Mouse (Mus musculus) MEL (cell line): Measurements from ENCODE around the gene Gm17545.

ENCODE experiments used
- CTCF ChIP-seq, 3 experiments: IDR thresholded peaks in 2 of 3; conservative IDR thresholded peaks in 1 of 3; 2 replicates each; pipeline ENCODE4 v1.5.1; 2011 to 2012; ENCODE audit warnings: low read length in 3 of 3, low read depth in 2 of 3, mild to moderate bottlenecking in 2 of 3, improper control_type of control experiment in 1 of 3, inconsistent platforms in 1 of 3, mixed read lengths in 1 of 3, moderate library complexity in 1 of 3; ENCODE audit not compliant: control insufficient read depth in 1 of 3, insufficient read depth in 1 of 3, poor library complexity in 1 of 3, severe bottlenecking in 1 of 3
- EP300 ChIP-seq, 2 experiments: IDR thresholded peaks; 2 replicates each; pipeline ENCODE4 v1.6.1; 2011; ENCODE audit warnings: improper control_type of control experiment in 2 of 2, low read length in 2 of 2, low read depth in 1 of 2, mild to moderate bottlenecking in 1 of 2
- ETS1 ChIP-seq: IDR thresholded peaks from 2 replicates; pipeline ENCODE4 v1.6.1; 2012; ENCODE audit warnings: low read depth, mild to moderate bottlenecking, inconsistent platforms, low read length, improper control_type of control experiment, moderate library complexity
- GABPA ChIP-seq: IDR thresholded peaks from 2 replicates; pipeline ENCODE4 v1.6.1; 2012; ENCODE audit warnings: low read depth, mild to moderate bottlenecking, inconsistent platforms, low read length, improper control_type of control experiment, moderate library complexity
- GATA1 ChIP-seq: IDR thresholded peaks from 2 replicates; pipeline ENCODE4 v1.6.1; 2011; ENCODE audit warnings: low read depth, low read length, improper control_type of control experiment
- MAFK ChIP-seq: IDR thresholded peaks from 2 replicates; pipeline ENCODE4 v1.6.1; 2011; ENCODE audit warnings: low read depth, mild to moderate bottlenecking, low read length, improper control_type of control experiment, borderline replicate concordance
- MEF2A ChIP-seq: IDR thresholded peaks from 2 replicates; pipeline ENCODE4 v1.6.1; 2014; ENCODE audit warnings: low read depth, mild to moderate bottlenecking, inconsistent platforms, low read length, improper control_type of control experiment; ENCODE audit not compliant: poor library complexity, insufficient replicate concordance, severe bottlenecking; ENCODE audit errors: extremely low read depth
- NELFE ChIP-seq: IDR thresholded peaks from 2 replicates; pipeline ENCODE4 v1.6.1; 2011; ENCODE audit warnings: low read depth, low read length, improper control_type of control experiment
- POLR2A ChIP-seq, 2 experiments: IDR thresholded peaks; 2 replicates each; pipeline ENCODE4 v1.6.1; 2011 to 2012; ENCODE audit warnings: low read length in 2 of 2, mild to moderate bottlenecking in 2 of 2, control low read depth in 1 of 2, improper control_type of control experiment in 1 of 2, low read depth in 1 of 2, moderate library complexity in 1 of 2; ENCODE audit not compliant: control insufficient read depth in 1 of 2, insufficient read depth in 1 of 2, poor library complexity in 1 of 2
- TAL1 ChIP-seq: IDR thresholded peaks from 2 replicates; pipeline ENCODE4 v1.6.1; 2012; ENCODE audit warnings: mild to moderate bottlenecking, inconsistent platforms, low read length, moderate library complexity, mixed read lengths
- USF2 ChIP-seq, 2 experiments: IDR thresholded peaks; 2 replicates each; pipeline ENCODE4 v1.6.1; 2011 to 2012; ENCODE audit warnings: improper control_type of control experiment in 2 of 2, low read length in 2 of 2, borderline replicate concordance in 1 of 2, inconsistent platforms in 1 of 2, low read depth in 1 of 2, mild to moderate bottlenecking in 1 of 2; ENCODE audit not compliant: insufficient read depth in 1 of 2

DNA sequence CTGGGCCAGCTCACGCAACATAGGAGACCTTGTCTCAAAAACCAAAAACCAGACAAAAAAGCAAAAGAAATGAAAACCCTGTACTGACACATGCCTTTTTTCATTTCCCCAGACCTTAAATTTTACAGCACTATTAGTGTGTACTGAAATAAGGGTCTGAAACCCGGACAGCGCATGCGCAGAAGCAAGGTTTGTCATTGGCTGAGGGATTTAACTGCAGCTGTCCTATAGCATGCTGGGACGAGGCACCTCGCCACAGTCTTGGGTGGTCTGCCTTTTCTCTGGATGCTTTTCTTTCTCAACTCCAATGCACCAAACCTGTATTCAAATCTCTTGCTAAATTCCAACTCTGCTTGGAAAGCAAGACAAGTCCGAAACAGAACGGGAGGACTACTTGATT is 24.9 kb downstream of the Gm17545 start:
- TF ChIP-seq MEF2A (no peak), CTCF (IDR thresholded peaks at IDR 0.05 in 2 of 3, conservative IDR thresholded peaks at IDR 0.05 in 1 of 3; ENCODE audit: control insufficient read depth in 1 of 3, insufficient read depth in 1 of 3, low read depth in 2 of 3, low read length in 3 of 3, poor library complexity in 1 of 3, severe bottlenecking in 1 of 3) (no peak), GATA1 (no peak), USF2 (IDR thresholded peaks at IDR 0.05; ENCODE audit: borderline replicate concordance in 1 of 2, insufficient read depth in 1 of 2, low read depth in 1 of 2, low read length in 2 of 2) (no peak), MAFK (no peak), EP300 (IDR thresholded peaks at IDR 0.05; ENCODE audit: low read depth in 1 of 2, low read length in 2 of 2) (no peak), POLR2A (IDR thresholded peaks at IDR 0.05; ENCODE audit: control insufficient read depth in 1 of 2, insufficient read depth in 1 of 2, low read depth in 1 of 2, low read length in 2 of 2, poor library complexity in 1 of 2) (no peak), GABPA (no peak), TAL1 (no peak), NELFE (no peak), ETS1 (no peak)
